Mouse (Mus musculus): ENCODE measurements around the gene Fgf13. TPM values are rescaled to one million over a fixed set of nuclear protein-coding genes. Genes with fewer than 3 reads are reported as not detected.

The Fgf13 gene
- total RNA-seq (2021) = 100 to 1,000 TPM; 258 to 273 TPM

DNA sequence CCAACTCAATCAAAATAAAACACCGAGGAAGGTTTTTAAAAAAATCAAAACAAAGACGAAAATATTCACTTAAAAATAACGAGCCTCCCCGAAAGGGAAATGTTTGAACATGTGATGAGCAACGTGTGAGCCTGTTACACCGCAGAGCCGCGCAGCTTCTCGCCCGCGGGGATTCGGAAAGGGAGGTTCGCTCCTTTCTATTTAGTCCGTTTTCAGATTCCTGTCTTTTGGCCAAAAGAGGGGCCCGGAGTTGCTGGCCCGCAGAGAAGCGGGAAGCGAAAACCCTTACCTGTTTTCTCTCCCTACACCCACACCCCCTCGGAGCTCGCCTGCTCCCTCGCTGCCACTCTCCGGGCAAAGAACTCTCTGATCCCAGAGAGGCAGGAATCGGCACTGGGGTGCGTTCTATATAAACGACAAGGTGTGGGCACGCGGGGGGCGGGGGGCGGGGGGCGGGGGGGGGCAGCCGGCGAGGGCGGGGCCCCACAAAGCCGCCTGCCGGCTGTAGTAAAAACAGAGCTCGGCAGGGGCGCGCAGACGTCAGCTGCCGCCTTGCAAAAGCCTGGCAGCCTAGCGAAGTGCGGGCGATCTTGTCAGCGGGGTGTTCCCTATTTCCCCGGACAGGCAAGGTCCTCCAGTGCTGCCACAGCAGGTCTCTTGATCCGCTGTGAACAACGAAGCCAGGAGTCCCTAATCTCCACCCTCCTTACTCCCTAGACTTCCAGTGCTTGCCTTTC is at the start of gene Fgf13:
Fgf13 (minus strand) TSS at position 377 of the 737 bp plus-strand sequence.
- no peak for DNase-seq (ENCODE audit: extremely low spot score in 1 of 2, low spot score in 1 of 2)

DNA sequence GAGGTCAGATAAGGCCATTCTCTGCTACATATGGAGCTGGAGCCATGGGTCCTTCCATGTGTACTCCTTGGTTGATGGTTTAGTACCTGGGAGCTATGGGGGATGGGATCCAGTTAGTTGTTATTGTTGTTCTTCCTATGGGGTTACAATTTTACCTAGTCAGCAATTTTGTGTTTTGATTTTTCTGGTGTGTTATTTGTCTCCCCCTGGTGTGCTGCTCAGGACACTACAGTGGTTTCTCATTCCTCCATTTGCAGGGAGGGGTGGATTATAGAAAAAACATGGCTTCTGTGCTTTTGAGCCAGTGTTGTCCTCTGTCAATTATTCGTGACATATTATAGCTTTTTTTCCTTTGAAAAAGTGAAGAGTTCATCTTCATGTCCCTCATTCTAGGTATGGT is 38.7 kb upstream of the Fgf13 start:
- DNase-seq (ENCODE audit: extremely low spot score in 1 of 2, low spot score in 1 of 2) = no peak

- DNase-seq (ENCODE audit: extremely low spot score in 1 of 2, low spot score in 1 of 2) = no peak
These were observed 21.2 kb upstream of the Fgf13 start for GRCm38 (mm10) chrX:59589050-59589449.

DNA sequence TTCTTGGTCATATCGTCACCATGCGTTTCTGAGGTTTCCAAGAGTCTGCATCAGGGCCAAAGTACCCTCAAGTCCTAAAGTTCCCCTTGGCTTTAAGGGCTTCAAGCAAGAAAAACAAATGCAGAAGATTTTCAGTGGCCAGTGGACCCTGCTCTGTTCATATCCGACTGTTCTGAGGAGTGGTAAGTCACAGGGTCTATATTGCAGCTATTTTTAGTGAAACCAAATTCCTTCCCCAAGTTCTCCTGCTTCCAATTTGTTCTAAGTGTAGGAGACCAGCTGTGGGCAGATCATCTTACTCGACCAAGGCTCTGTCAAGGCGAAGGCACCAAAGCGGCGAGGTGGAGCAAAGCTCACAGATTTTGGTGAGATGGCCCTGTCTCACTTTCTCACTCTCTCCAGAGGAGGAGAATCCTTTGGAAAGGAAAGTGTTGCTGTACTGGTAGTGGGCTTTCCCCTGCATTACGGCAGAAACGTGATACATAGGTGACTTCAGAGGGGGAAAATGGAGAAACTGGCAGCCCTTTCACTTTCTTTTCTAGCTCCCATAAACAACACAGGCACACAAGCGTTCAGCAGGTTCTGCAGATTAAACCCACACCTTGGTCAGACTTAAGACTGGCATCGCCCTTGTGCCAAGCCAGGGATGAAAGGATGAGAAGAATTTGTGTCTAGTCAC is 17.8 kb upstream of the Fgf13 start:
- no peak for DNase-seq (ENCODE audit: extremely low spot score in 1 of 2, low spot score in 1 of 2)

DNA sequence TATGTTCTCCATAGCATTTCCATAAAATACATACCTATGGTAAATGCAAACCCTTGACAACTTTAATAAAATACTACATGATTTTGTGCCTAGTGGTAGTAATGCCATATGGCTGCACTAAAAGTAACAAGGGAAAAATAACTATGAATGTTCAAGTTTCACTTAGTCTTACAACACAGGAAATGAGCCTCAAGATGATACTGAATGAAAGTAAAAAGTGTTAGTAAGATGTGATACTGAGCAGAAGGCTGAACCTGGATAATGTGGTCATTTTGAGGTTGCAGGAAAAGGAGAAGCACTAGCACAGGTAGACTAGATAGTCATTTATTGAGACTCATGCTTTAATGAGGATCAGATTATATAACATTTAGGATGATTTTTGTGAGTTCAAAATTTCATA is 16.2 kb upstream of the Fgf13 start:
- no peak for DNase-seq (ENCODE audit: extremely low spot score in 1 of 2, low spot score in 1 of 2)

GRCm38 (mm10) chrX:59566826-59567694 is 811 bp downstream of the Fgf13 start:
- peak; percentile 11 to 31 for DNase-seq (ENCODE audit: extremely low spot score in 1 of 2, low spot score in 1 of 2)

- DNase-seq (ENCODE audit: extremely low spot score in 1 of 2, low spot score in 1 of 2) = no peak
These were observed 1.7 kb downstream of the Fgf13 start for GRCm38 (mm10) chrX:59566017-59566679.

GRCm38 (mm10) chrX:59547931-59548330 is 19.9 kb downstream of the Fgf13 start:
- no peak for DNase-seq (ENCODE audit: extremely low spot score in 1 of 2, low spot score in 1 of 2)

DNA sequence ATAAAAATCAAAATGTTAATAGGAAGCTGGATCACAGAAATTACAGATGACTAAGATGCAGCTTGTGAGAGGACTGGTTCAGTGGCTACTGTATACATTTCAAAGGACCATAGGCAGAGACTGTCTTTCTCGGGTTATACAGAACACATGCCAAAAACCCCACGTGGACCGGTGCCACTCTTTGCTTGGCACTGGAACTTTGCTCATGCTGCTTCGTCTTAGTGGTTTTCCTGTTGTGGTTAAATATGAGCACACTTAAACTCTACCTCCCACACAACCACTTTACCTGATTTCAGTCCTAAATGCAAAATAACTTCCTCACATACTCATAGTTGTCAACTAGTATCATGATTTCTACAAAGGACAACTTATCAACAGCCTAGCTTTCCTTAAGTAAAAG is 59.6 kb downstream of the Fgf13 start:
- no peak for DNase-seq (ENCODE audit: extremely low spot score in 1 of 2, low spot score in 1 of 2)

- DNase-seq (ENCODE audit: extremely low spot score in 1 of 2, low spot score in 1 of 2) = no peak
These were observed 74.5 kb downstream of the Fgf13 start for GRCm38 (mm10) chrX:59493388-59493787.

DNA sequence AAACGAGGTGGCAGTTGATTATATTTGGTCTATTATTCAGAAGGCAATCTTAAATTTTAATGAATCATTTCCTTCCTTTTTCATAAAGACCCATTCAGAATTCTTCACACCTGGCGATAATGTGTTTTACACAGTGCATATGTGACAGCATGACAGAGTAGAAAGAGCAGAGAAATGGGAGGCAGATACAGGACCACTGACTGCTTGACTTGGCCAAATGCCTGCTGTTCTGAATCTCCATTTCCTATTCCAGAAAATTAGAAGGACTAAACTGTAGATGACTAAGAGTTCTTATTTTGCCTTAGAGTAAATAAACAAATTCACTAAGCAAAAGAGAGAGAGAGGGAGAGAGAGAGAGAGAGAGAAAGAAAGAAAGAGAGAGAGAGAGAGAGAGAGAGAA is 82.4 kb downstream of the Fgf13 start:
- DNase-seq (ENCODE audit: extremely low spot score in 1 of 2, low spot score in 1 of 2) = no peak

GRCm38 (mm10) chrX:59402596-59403285 is 165.1 kb downstream of the Fgf13 start:
- DNase-seq (ENCODE audit: extremely low spot score in 1 of 2, low spot score in 1 of 2) = no peak

DNA sequence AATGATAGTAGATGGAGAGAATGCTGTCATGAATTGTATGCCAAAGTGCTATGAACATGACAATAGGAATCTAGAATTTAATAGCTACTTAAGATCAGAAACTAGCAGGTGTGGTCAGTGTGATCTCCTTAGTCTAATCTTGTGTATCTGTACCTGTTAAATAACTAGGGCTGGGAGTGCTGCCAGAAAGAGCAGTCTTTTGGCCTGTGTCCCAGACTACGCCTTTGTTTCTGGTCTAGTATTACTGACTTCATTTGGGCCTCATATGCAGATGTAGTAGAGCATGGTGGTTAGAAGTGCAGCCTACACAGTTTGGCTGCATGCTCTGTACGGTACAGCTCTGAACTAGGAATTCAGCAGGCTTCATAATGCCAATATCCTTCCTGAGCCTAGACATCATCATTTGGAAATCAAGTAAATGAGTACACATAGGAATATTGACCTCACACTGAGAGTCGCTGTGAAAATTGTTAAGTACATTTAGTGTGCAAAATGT is 276.9 kb downstream of the Fgf13 start:
- DNase-seq (ENCODE audit: extremely low spot score in 1 of 2, low spot score in 1 of 2) = no peak

DNA sequence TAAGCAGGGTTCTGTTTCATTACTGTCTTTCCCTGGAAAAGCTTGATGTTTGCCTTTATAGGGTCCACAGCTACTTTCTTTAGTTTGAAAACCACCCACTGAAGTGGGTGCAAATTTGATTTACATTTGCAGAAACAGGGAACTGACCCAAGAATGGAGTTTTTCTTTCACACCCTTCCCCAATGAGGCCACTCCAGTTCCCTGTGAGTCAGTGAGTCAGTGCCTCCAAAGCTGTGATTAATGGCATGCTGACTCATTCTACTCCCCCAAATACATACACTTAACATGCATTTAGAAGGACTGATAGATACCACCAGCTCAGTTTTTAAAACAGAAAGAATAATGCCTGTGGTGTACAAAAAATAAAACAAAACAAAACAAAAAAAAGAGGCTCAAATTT is 316.3 kb downstream of the Fgf13 start:
- DNase-seq (ENCODE audit: extremely low spot score in 1 of 2, low spot score in 1 of 2) = no peak

DNA sequence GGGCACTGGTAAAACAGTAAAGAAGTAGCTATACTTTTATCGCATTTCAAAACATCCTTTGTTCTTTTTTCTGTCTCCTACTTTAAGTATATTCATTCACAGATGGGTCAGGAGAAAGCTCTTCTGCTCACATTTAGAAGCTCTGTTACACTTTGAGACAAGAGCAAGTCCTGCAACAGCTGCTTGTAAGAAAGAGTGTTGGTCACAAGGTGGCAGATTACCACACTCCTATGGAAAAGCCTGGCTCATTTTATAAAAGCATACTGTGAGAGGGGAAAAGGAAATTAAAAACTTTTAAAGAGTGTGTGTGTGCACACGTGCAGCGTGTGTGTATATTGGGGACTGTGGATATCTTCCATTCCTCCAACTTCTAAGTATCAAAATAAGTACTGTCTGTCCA is 324.1 kb downstream of the Fgf13 start:
- no peak for DNase-seq (ENCODE audit: extremely low spot score in 1 of 2, low spot score in 1 of 2)

DNA sequence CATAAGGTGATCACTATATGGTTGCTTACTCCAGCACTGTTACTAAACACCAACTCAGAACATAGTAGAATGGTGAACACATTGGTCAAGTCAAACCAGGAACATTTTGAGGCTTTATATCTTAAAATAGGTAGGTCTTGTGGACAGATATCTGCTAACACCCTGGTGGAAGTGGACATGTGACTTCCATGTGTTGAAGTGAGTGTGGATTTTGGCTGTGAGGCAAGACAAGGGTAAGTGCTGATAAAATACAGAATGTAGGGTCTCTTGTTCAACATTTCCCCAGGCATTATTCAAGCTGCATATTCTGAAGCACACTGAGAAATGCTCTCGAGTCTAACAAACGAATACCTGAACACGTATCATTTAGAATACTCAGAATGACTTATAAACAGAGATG is 324.7 kb downstream of the Fgf13 start:
- no peak for DNase-seq (ENCODE audit: extremely low spot score in 1 of 2, low spot score in 1 of 2)

- no peak for DNase-seq (ENCODE audit: extremely low spot score in 1 of 2, low spot score in 1 of 2)
These were observed 326.5 kb downstream of the Fgf13 start for GRCm38 (mm10) chrX:59241460-59241747.

DNA sequence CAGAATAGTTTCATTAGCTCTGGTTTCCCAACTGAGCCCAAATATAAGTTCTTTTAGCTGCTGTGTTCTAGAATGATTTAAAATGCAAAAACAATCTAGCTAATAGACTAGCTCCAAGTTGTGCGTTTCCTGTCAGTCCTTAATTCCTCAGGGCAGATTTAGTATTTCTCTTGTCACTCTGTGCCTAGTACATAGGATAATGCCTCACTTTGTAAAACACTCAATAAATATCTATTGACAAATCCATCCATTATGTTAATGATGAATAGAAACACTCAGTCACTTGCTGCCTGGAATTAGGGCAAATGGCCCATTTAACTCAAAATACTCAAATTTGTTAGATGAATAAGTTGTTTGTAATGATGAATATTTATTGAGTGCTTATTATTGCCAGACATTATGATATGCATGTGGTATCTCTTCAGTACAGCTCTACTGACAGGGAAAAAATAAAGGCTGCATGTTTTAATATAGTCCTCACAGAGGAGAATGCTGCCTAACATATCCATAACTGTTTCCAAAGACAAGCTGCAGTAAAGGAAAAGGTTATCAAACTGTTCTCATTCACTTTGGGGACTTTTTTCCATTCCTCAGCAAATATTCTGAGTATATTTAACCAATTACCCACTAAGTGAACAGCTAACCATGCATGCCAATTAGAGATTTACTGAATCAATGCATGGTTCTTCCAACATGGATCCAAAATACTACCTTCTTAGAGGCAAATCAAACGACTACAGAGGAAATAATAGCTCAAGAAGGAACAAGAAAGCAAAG is 327.0 kb downstream of the Fgf13 start:
- no peak for DNase-seq (ENCODE audit: extremely low spot score in 1 of 2, low spot score in 1 of 2)

DNA sequence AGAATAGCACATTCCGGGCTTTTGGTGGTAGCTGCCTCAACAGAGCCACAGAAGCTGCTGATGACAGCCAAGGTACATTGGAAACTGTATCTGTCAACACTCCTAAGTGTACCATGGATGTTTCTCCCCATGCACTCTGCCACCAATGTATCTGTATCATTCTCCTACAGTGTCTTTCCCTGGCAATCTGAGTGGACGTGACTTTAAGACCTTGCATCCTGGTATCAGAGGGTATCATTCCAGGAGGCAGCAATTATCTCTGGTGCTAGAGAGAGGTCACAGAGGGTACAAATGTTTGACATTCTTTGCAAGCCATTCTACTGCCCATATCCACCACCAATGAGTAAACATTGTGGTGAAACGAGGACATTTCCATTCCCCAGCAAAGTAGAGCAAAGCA is 347.2 kb downstream of the Fgf13 start:
- no peak for DNase-seq (ENCODE audit: extremely low spot score in 1 of 2, low spot score in 1 of 2)
